Mouse (Mus musculus) liver, embryonic 14.5 days (tissue): ENCODE data around the gene Slc4a2. TPM values are rescaled to one million over a fixed set of nuclear protein-coding genes. Genes with fewer than 3 reads are reported as not detected.
A peak's percentile ranks its signal among the peaks of the same experiment; 100 is the strongest.

Source experiments
- ATAC-seq: fragments of 200-750 bp; cut with Nextera tagmentation; 2 replicates; pipeline ENCODE4 v1.8.0; 2017; ENCODE audit warnings: moderate number of reproducible peaks, mild to moderate bottlenecking, moderate library complexity; ENCODE audit not compliant: insufficient read depth
- DNase-seq, 3 experiments: peaks; one replicate each; pipeline ENCODE4 v3.0.0-alpha.2; 2012 to 2013; ENCODE audit warnings: low read depth in 3 of 3, low spot score in 3 of 3
- H3K27ac ChIP-seq: fragments of 300-500 bp; sonication (generic); 2 replicates; pipeline ENCODE4 v1.5.1; 2014; ENCODE audit warnings: moderate library complexity, mild to moderate bottlenecking, control low read depth, inconsistent platforms
- H3K27me3 ChIP-seq: fragments of 300-500 bp; sonication (generic); 2 replicates; pipeline ENCODE4 v1.6.1; 2014; ENCODE audit warnings: mild to moderate bottlenecking, low read length, moderate library complexity; ENCODE audit not compliant: control insufficient read depth, insufficient read depth
- H3K36me3 ChIP-seq: fragments of 300-500 bp; sonication (generic); replicated peaks from 2 replicates; pipeline ENCODE4 v1.6.1; 2014; ENCODE audit warnings: low read depth; ENCODE audit not compliant: control insufficient read depth, insufficient read depth
- H3K4me1 ChIP-seq, 2 experiments: fragments of 200-500 bp in 1 of 2; fragments of 300-500 bp in 1 of 2; sonication (generic) in 1 of 2; replicated peaks; 2 replicates each; pipeline ENCODE4 v1.6.1; 2012 to 2014; ENCODE audit warnings: antibody characterized with exemption in 1 of 2, inconsistent platforms in 1 of 2, low read length in 1 of 2; ENCODE audit not compliant: control insufficient read depth in 2 of 2, insufficient read depth in 2 of 2
- H3K4me2 ChIP-seq: fragments of 300-500 bp; sonication (generic); 2 replicates; pipeline ENCODE4 v1.6.1; 2014; ENCODE audit warnings: low read depth, mild to moderate bottlenecking, control low read depth, moderate library complexity
- H3K4me3 ChIP-seq, 2 experiments: fragments of 200-500 bp in 1 of 2; fragments of 300-500 bp in 1 of 2; sonication (generic) in 1 of 2; 2 replicates each; pipeline ENCODE4 v1.5.1; 2012 to 2014; ENCODE audit warnings: low read depth in 2 of 2, low read length in 2 of 2, mild to moderate bottlenecking in 2 of 2, control low read depth in 1 of 2, inconsistent platforms in 1 of 2, moderate library complexity in 1 of 2; ENCODE audit not compliant: insufficient read depth in 1 of 2
- H3K9ac ChIP-seq: fragments of 300-500 bp; sonication (generic); replicated peaks from 2 replicates; pipeline ENCODE4 v1.6.1; 2014; ENCODE audit warnings: mild to moderate bottlenecking, control low read depth, moderate library complexity
- H3K9me3 ChIP-seq: fragments of 300-500 bp; sonication (generic); 2 replicates; pipeline ENCODE4 v1.6.1; 2016; ENCODE audit warnings: low read length, mixed read lengths; ENCODE audit not compliant: control insufficient read depth
- CTCF ChIP-seq: IDR thresholded peaks from 2 replicates; pipeline ENCODE4 v1.5.1; 2016; ENCODE audit warnings: antibody characterized with exemption, low read depth, control low read depth
- EP300 ChIP-seq: IDR thresholded peaks from 2 replicates; pipeline ENCODE4 v1.6.1; 2016; ENCODE audit warnings: antibody characterized with exemption, low read depth
- WGBS: fragments of 180-500 bp; shearing (Covaris S2); extraction: QIAGEN DNeasy Blood & Tissue Kit; methylation state at CpG from one replicate; pipeline ENCODE4 v1.1.7; 2014; ENCODE audit not compliant: insufficient replicate concordance; 5-methylcytosine and 5-hydroxymethylcytosine counted together
- polyA plus RNA-seq, 2 experiments: library from polyadenylated mRNA; depleted of rRNA in 1 of 2; stranded (reverse) in 1 of 2; unstranded in 1 of 2; fragments of >200 nt; fragmentation: Nextera tagmentation in 1 of 2; extraction: Ambion mirVana in 1 of 2; gene quantifications; 2 replicates each; pipeline versions ENCODE4 v1.2.1 to v1.2.3; 2012 to 2014

The Slc4a2 gene
- polyA plus RNA-seq, 2 experiments = 5.6 to 11.6 TPM

GRCm38 (mm10) chr5:24474723-24475261 lies 51.2 kb downstream of the Slc4a2 start:
- DNase-seq (no peak), ATAC-seq (0 out of 2 replicates have a peak, but pooled peaks have one; percentile 11)
- H3K4me2 ChIP-seq = peak overlapping the region; percentile 63
- H3K4me1 ChIP-seq = 0 out of 4 replicates have a peak, but pooled peaks cover 0 to 2% of the 10 kb centered on the region in 2 experiments
- H3K27me3 ChIP-seq = peaks cover 24% of the 10 kb centered on the region
- TF ChIP-seq EP300 (no peak), CTCF (no peak)
- peaks cover 2% of the 10 kb centered on the region for H3K36me3 ChIP-seq
- H3K4me3 ChIP-seq = peak overlapping the region in 1 of 2 experiments; percentile 39; a peak in 2 of 4 replicates
- no peaks in the 10 kb centered on the region for H3K9me3 ChIP-seq
- WGBS = 8% methylated on average over 67 of the region's 67 CpGs
- H3K9ac ChIP-seq = no peak overlapping the region
- no peak overlapping the region for H3K27ac ChIP-seq

- no peak for TF ChIP-seq CTCF
- no peak for TF ChIP-seq EP300
- Histone ChIP-seq H3K36me3 (peaks cover 8% of the 10 kb centered on the region), H3K4me3 (no peak overlapping the region), H3K4me1 (0 out of 4 replicates have a peak, but pooled peaks cover 0 to 2% of the 10 kb centered on the region in 2 experiments), H3K27me3 (peaks cover 24% of the 10 kb centered on the region), H3K27ac (no peak overlapping the region), H3K9ac (no peak overlapping the region), H3K4me2 (no peak overlapping the region; the same call in 1 of the 2 replicates), H3K9me3 (no peaks in the 10 kb centered on the region)
- ATAC-seq (no peak), DNase-seq (no peak)
- 67% methylated on average over 6 of the region's 6 CpGs for WGBS
These were observed 52.0 kb downstream of the Slc4a2 start for GRCm38 (mm10) chr5:24475476-24476241.

- Histone ChIP-seq H3K4me3 (no peak overlapping the region), H3K9me3 (no peaks in the 10 kb centered on the region), H3K36me3 (peaks cover 11% of the 10 kb centered on the region), H3K27me3 (peaks cover 24% of the 10 kb centered on the region), H3K9ac (no peak overlapping the region), H3K27ac (no peak overlapping the region), H3K4me1 (0 out of 4 replicates have a peak, but pooled peaks cover 0 to 2% of the 10 kb centered on the region in 2 experiments), H3K4me2 (no peak overlapping the region)
- TF ChIP-seq CTCF = no peak
- no peak for TF ChIP-seq EP300
- no peak for ATAC-seq
- DNase-seq = no peak
- WGBS = 87% methylated on average over 9 of the region's 9 CpGs
These were observed 54.3 kb downstream of the Slc4a2 start for GRCm38 (mm10) chr5:24477909-24478308.

- no peak for TF ChIP-seq EP300
- TF ChIP-seq CTCF = peak; percentile 83
- no peak overlapping the region for H3K9ac ChIP-seq
- peaks cover 14% of the 10 kb centered on the region; the same call in 1 of the 2 replicates for H3K36me3 ChIP-seq
- H3K9me3 ChIP-seq = no peaks in the 10 kb centered on the region
- WGBS = 25% methylated on average over 4 of the region's 4 CpGs
- no peak overlapping the region for H3K4me2 ChIP-seq
- no peak overlapping the region for H3K4me3 ChIP-seq
- H3K27ac ChIP-seq = no peak overlapping the region
- no peaks in the 10 kb centered on the region for H3K27me3 ChIP-seq
- H3K4me1 ChIP-seq = 0 out of 4 replicates have a peak, but pooled peaks cover 0 to 2% of the 10 kb centered on the region in 2 experiments
- DNase-seq = peak in 2 of 3 experiments; percentile 17 to 26
- ATAC-seq = no peak
These were observed 58.0 kb downstream of the Slc4a2 start for GRCm38 (mm10) chr5:24481647-24482046.
